Mouse (Mus musculus) forebrain, postnatal 0 days (tissue): ENCODE data around the gene Oaz1. TPM values are rescaled to one million over a fixed set of nuclear protein-coding genes. Genes with fewer than 3 reads are reported as not detected.

Source experiments
- ATAC-seq: fragments of 200-750 bp; cut with Nextera tagmentation; 2 replicates; pipeline ENCODE4 v1.8.0; 2017; ENCODE audit warnings: mild to moderate bottlenecking, moderate library complexity
- DNase-seq: peaks from one replicate; pipeline ENCODE4 v3.0.0-alpha.2; 2015
- H3K27ac ChIP-seq: fragments of 300-500 bp; sonication (generic); 2 replicates; pipeline ENCODE4 v1.5.1; 2014; ENCODE audit warnings: low read depth, mild to moderate bottlenecking, antibody characterized with exemption, low read length, moderate library complexity, mixed read lengths
- H3K27me3 ChIP-seq: fragments of 300-500 bp; sonication (generic); 2 replicates; pipeline ENCODE4 v1.6.1; 2014; ENCODE audit warnings: mild to moderate bottlenecking, low read length, mixed read lengths; ENCODE audit not compliant: insufficient read depth
- H3K36me3 ChIP-seq: fragments of 300-500 bp; sonication (generic); 2 replicates; pipeline ENCODE4 v1.6.1; 2014; ENCODE audit warnings: mild to moderate bottlenecking, moderate library complexity; ENCODE audit not compliant: insufficient read depth
- H3K4me1 ChIP-seq: fragments of 300-500 bp; sonication (generic); 2 replicates; pipeline ENCODE4 v1.6.1; 2014; ENCODE audit warnings: antibody characterized with exemption; ENCODE audit not compliant: insufficient read depth
- H3K4me2 ChIP-seq: fragments of 300-500 bp; sonication (generic); 2 replicates; pipeline ENCODE4 v1.6.1; 2014; ENCODE audit warnings: low read depth, mild to moderate bottlenecking, moderate library complexity
- H3K4me3 ChIP-seq: fragments of 300-500 bp; sonication (generic); 2 replicates; pipeline ENCODE4 v1.5.1; 2014; ENCODE audit warnings: low read depth, low read length, mixed read lengths
- H3K9ac ChIP-seq: fragments of 300-500 bp; sonication (generic); 2 replicates; pipeline ENCODE4 v1.6.1; 2014; ENCODE audit warnings: mild to moderate bottlenecking
- H3K9me3 ChIP-seq: fragments of 300-500 bp; sonication (generic); 2 replicates; pipeline ENCODE4 v1.6.1; 2016; ENCODE audit warnings: low read length
- CTCF ChIP-seq: sonication (generic); IDR thresholded peaks from 2 replicates; pipeline ENCODE4 v1.5.1; 2016; ENCODE audit warnings: antibody characterized with exemption, control low read depth, low read depth
- WGBS: fragments of 180-500 bp; shearing (Covaris S2); extraction: QIAGEN DNeasy Blood & Tissue Kit; methylation state at CpG from one replicate; pipeline ENCODE4 v1.1.7; 2014; 5-methylcytosine and 5-hydroxymethylcytosine counted together
- microRNA counts: library from miRNA; unstranded; fragments of <30 nt; microRNA quantifications from one replicate; lab custom pipeline; 2015
- microRNA-seq, 2 experiments: library from miRNA; unstranded; fragments of <30 nt; microRNA quantifications; one replicate each; pipeline ENCODE4; 2016
- polyA plus RNA-seq: library from polyadenylated mRNA; unstranded; fragments of >200 nt; fragmentation: Nextera tagmentation; extraction: Ambion mirVana; gene quantifications from 2 replicates; pipeline ENCODE4 v1.2.1, GENCODE M21; 2015
- total RNA-seq: library from RNA; depleted of rRNA; stranded (reverse); fragments of >200 nt; gene quantifications from 2 replicates; pipeline ENCODE4 v1.2.3, GENCODE M21; 2014; rRNA removed

Gene Oaz1
- total and polyA plus RNA-seq, 2 experiments from 2014 or later, result 1,040 to 1,146 TPM

GRCm38 (mm10) chr10:80876594-80876993 is 50.1 kb downstream of the Oaz1 start:
- no peak for ATAC-seq
- no peak overlapping the region for H3K4me2 ChIP-seq

More at GRCm38 (mm10) chr10:80876594-80876993, 50.1 kb downstream of the Oaz1 start:
- Histone ChIP-seq H3K4me1 (no peaks in the 10 kb centered on the region), H3K27ac (no peak overlapping the region), H3K4me3 (no peak overlapping the region), H3K9ac (no peak overlapping the region), H3K36me3 (no peaks in the 10 kb centered on the region), H3K27me3 (no peaks in the 10 kb centered on the region), H3K9me3 (no peaks in the 10 kb centered on the region)
- no peak for TF ChIP-seq CTCF
- WGBS, result 21% methylated on average over 3 of the region's 3 CpGs
- DNase-seq, result no peak

MicroRNAs within 50 kb of the gene (microRNA counts, 519-probe panel; counts per million panel counts)
- microRNA mmu-miR-1982 (lab: Ali Mortazavi, UCI), result not detected

Small RNAs within 50 kb of the gene (microRNA-seq; reads per million reads assigned to microRNA genes)
- 5.8 to 10.1 reads per million in 2 experiments for gene Mir1982

Other genes with a start within 250 kb of the Oaz1 start
- gene Klf16, start 249.3 kb upstream of the Oaz1 start, total RNA-seq, result 17.9 and 18.7 TPM in 2 replicates
- 13.3 and 14.1 TPM in 2 replicates for gene Klf16, start 249.3 kb upstream of the Oaz1 start, polyA plus RNA-seq
- 156 and 201 TPM in 2 replicates for gene Abhd17a, start 236.3 kb upstream of the Oaz1 start, total RNA-seq
- 154 and 155 TPM in 2 replicates for gene Abhd17a, start 236.3 kb upstream of the Oaz1 start, polyA plus RNA-seq
- gene Scamp4, start 223.8 kb upstream of the Oaz1 start, total RNA-seq, result 21.0 and 24.1 TPM in 2 replicates
- gene Scamp4, start 223.8 kb upstream of the Oaz1 start, polyA plus RNA-seq, result 86.8 and 87.9 TPM in 2 replicates
- gene Adat3, start 223.8 kb upstream of the Oaz1 start, total RNA-seq, result 3.0 and 4.9 TPM in 2 replicates
- 4.2 and 4.5 TPM in 2 replicates for gene Adat3, start 223.8 kb upstream of the Oaz1 start, polyA plus RNA-seq
- 1.2 and 2.7 TPM in 2 replicates for gene Gm49322, start 220.6 kb upstream of the Oaz1 start, total RNA-seq
- 0.58 and 0.69 TPM in 2 replicates for gene Gm49322, start 220.6 kb upstream of the Oaz1 start, polyA plus RNA-seq
- gene Csnk1g2, start 203.8 kb upstream of the Oaz1 start, total RNA-seq, result 127 and 135 TPM in 2 replicates
- 91.8 and 94.1 TPM in 2 replicates for gene Csnk1g2, start 203.8 kb upstream of the Oaz1 start, polyA plus RNA-seq
- gene Btbd2, start 169.6 kb upstream of the Oaz1 start, total RNA-seq, result 105 and 131 TPM in 2 replicates
- 70.4 and 77.6 TPM in 2 replicates for gene Btbd2, start 169.6 kb upstream of the Oaz1 start, polyA plus RNA-seq
- 55.2 and 69.8 TPM in 2 replicates for gene Mknk2, start 148.5 kb upstream of the Oaz1 start, total RNA-seq
- gene Mknk2, start 148.5 kb upstream of the Oaz1 start, polyA plus RNA-seq, result 42.4 and 43.6 TPM in 2 replicates
- 54.1 and 57.8 TPM in 2 replicates for gene Mob3a, start 124.7 kb upstream of the Oaz1 start, total RNA-seq
- 38.9 and 45.9 TPM in 2 replicates for gene Mob3a, start 124.7 kb upstream of the Oaz1 start, polyA plus RNA-seq
- 37.9 and 39.5 TPM in 2 replicates for gene Izumo4, start 124.5 kb upstream of the Oaz1 start, total RNA-seq
- 34.4 and 36.7 TPM in 2 replicates for gene Izumo4, start 124.5 kb upstream of the Oaz1 start, polyA plus RNA-seq
- 137 and 176 TPM in 2 replicates for gene Ap3d1, start 84.4 kb upstream of the Oaz1 start, total RNA-seq
- 63.8 and 87.7 TPM in 2 replicates for gene Ap3d1, start 84.4 kb upstream of the Oaz1 start, polyA plus RNA-seq
- 15.9 and 21.7 TPM in 2 replicates for gene Dot1l, start 71.5 kb upstream of the Oaz1 start, total RNA-seq
- gene Dot1l, start 71.5 kb upstream of the Oaz1 start, polyA plus RNA-seq, result 5.7 and 8.5 TPM in 2 replicates
- 20.4 and 20.6 TPM in 2 replicates for gene Sf3a2, start 28.5 kb upstream of the Oaz1 start, total RNA-seq
- 66.4 and 73.7 TPM in 2 replicates for gene Sf3a2, start 28.5 kb upstream of the Oaz1 start, polyA plus RNA-seq
- gene Plekhj1, start 28.0 kb upstream of the Oaz1 start, total RNA-seq, result 81.1 and 89.0 TPM in 2 replicates
- 96.8 and 107 TPM in 2 replicates for gene Plekhj1, start 28.0 kb upstream of the Oaz1 start, polyA plus RNA-seq
- gene Amh, start 21.4 kb upstream of the Oaz1 start, total RNA-seq, result 0.62 and 0.69 TPM in 2 replicates
- not detected in 2 replicates for gene Amh, start 21.4 kb upstream of the Oaz1 start, polyA plus RNA-seq
- gene Jsrp1, start 13.2 kb upstream of the Oaz1 start, total RNA-seq, result 0.38 TPM in 1 of 2 replicates, not detected in the other
- 0.70 and 0.76 TPM in 2 replicates for gene Jsrp1, start 13.2 kb upstream of the Oaz1 start, polyA plus RNA-seq
- 23.3 and 23.7 TPM in 2 replicates for gene Lingo3, start 17.4 kb downstream of the Oaz1 start, total RNA-seq
- gene Lingo3, start 17.4 kb downstream of the Oaz1 start, polyA plus RNA-seq, result 18.5 and 20.3 TPM in 2 replicates
- gene Lsm7, start 28.6 kb downstream of the Oaz1 start, total RNA-seq, result 158 and 292 TPM in 2 replicates
- 306 and 392 TPM in 2 replicates for gene Lsm7, start 28.6 kb downstream of the Oaz1 start, polyA plus RNA-seq
- gene Sppl2b, start 28.6 kb downstream of the Oaz1 start, total RNA-seq, result 79.2 and 90.3 TPM in 2 replicates
- 64.6 and 74.4 TPM in 2 replicates for gene Sppl2b, start 28.6 kb downstream of the Oaz1 start, polyA plus RNA-seq
- 0.08 and 0.33 TPM in 2 replicates for gene Tmprss9, start 45.2 kb downstream of the Oaz1 start, total RNA-seq
- gene Tmprss9, start 45.2 kb downstream of the Oaz1 start, polyA plus RNA-seq, result 0.18 and 0.22 TPM in 2 replicates
- 214 and 233 TPM in 2 replicates for gene Timm13, start 74.3 kb downstream of the Oaz1 start, total RNA-seq
- gene Timm13, start 74.3 kb downstream of the Oaz1 start, polyA plus RNA-seq, result 381 and 448 TPM in 2 replicates
- gene Lmnb2, start 91.6 kb downstream of the Oaz1 start, total RNA-seq, result 46.1 and 46.5 TPM in 2 replicates
- 22.1 and 24.5 TPM in 2 replicates for gene Lmnb2, start 91.6 kb downstream of the Oaz1 start, polyA plus RNA-seq
- gene Gadd45b, start 103.4 kb downstream of the Oaz1 start, total RNA-seq, result 5.0 and 5.8 TPM in 2 replicates
- 6.5 and 7.7 TPM in 2 replicates for gene Gadd45b, start 103.4 kb downstream of the Oaz1 start, polyA plus RNA-seq
- 64.5 and 91.4 TPM in 2 replicates for gene Gng7, start 188.3 kb downstream of the Oaz1 start, total RNA-seq
- gene Gng7, start 188.3 kb downstream of the Oaz1 start, polyA plus RNA-seq, result 76.2 and 85.7 TPM in 2 replicates
- 65.4 and 76.0 TPM in 2 replicates for gene Diras1, start 199.0 kb downstream of the Oaz1 start, total RNA-seq
- gene Diras1, start 199.0 kb downstream of the Oaz1 start, polyA plus RNA-seq, result 66.1 and 70.2 TPM in 2 replicates
- gene Slc39a3, start 210.8 kb downstream of the Oaz1 start, total RNA-seq, result 82.1 and 104 TPM in 2 replicates
- 43.5 and 45.2 TPM in 2 replicates for gene Slc39a3, start 210.8 kb downstream of the Oaz1 start, polyA plus RNA-seq
- 176 and 215 TPM in 2 replicates for gene Sgta, start 233.5 kb downstream of the Oaz1 start, total RNA-seq
- gene Sgta, start 233.5 kb downstream of the Oaz1 start, polyA plus RNA-seq, result 326 and 360 TPM in 2 replicates
- 69.0 and 74.6 TPM in 2 replicates for gene Thop1, start 243.4 kb downstream of the Oaz1 start, total RNA-seq
- gene Thop1, start 243.4 kb downstream of the Oaz1 start, polyA plus RNA-seq, result 45.9 and 52.5 TPM in 2 replicates